Mouse (Mus musculus) G1E (cell line): Measurements from ENCODE around the gene Btbd9.

ENCODE experiments used
- CTCF ChIP-seq: IDR thresholded peaks from 2 replicates; pipeline ENCODE4 v1.5.1; 2012; ENCODE audit warnings: low read depth, low read length, inconsistent platforms, mixed read lengths
- POLR2AphosphoS5 ChIP-seq: IDR thresholded peaks from 2 replicates; pipeline ENCODE4 v1.6.1; 2012; ENCODE audit warnings: low read depth, low read length, inconsistent platforms; ENCODE audit not compliant: insufficient replicate concordance

- TF ChIP-seq CTCF (no peak), POLR2AphosphoS5 (no peak)
These were observed 91.7 kb downstream of the Btbd9 start for GRCm38 (mm10) chr17:30484446-30485066.
